Mouse (Mus musculus) right cerebral cortex, postnatal 25 days (tissue): ENCODE data around the gene Pakap.

ENCODE experiments used
- DNase-seq: peaks from one replicate; pipeline ENCODE4 v3.0.0; 2022

Pakap gene

DNA sequence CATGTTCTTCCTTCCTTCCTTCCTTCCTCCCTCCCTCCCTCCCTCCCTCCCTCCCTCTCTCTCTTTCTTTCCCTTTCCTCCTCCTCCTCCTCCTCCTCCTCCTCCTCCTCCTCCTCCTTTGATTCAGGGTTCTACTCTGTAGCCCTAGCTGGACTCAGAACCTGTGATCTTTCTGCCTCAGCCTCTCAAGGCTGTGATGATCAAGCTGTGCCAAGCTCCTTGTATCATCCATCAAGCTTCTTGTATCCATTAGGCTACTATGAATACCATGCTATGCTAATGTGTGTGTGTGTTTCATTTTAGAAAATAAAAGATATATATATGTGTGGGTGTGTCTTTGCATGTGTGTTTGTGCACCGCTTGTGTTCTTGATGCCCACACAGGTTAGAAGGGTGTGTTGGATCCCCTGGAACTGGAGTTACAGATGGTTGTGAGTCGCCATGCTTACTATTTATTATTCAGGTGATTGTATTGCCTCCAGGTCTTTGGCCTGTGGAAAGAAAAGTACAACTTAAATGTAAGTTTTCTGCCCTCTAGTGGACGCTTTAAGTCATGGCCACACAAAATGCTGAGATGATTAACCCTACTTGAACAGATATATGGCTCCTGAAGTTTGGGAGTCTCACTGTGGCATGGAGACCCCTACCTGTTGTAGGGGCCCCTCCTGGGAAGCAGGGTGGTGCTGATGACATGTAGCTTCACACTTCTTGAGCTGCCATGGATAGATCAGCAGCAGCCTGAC is 359.7 kb downstream of the Pakap start:
- no peak for DNase-seq

DNA sequence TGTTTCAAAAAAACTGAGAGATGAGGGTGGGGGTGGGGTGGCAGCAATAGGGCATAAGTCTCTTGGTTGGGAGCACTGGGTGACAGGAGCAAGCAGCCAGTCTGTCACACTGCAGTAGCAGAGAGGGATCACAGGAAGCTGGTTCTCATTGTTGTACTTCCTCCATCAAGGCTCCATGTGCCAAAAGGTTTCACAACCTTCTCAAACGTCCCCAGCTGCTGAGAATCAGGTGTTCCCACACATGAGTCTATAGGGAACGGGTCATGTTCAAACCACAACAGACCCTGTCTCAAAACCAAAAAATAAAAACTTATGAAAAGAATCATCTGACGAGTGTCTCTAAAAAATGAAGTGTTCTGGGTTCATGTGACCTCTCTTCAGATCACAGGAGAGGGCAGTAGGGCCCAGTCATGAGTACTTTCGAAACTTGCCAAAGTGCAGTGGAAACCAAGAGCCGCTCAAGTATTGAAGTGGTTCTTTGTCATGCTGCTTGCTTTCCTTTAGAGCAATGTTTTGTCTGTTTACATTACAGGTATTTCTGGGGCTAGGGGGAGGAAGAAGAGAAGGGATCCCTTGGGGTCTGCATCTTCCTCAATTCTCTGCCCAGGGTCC is 362.7 kb downstream of the Pakap start:
- DNase-seq: no peak

DNA sequence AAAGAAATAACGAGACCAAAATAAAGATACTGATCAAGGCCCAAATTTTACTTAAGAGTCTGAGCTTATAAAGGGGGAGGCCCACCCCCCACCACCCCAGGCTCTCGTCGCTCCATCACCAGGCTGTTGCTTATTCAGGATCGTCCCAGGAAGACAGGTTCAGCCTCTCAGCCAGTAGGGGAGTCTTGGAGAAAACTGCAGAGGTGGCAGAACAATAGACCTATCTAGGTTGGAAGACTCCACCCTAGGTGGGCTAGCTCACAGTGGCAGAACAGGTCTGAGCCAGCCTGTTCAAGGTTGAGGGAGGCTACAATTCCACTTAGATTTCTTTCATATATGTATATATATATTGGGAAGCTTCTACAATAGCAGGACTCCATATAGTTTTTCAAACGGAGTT is 366.2 kb downstream of the Pakap start:
- DNase-seq: no peak

DNA sequence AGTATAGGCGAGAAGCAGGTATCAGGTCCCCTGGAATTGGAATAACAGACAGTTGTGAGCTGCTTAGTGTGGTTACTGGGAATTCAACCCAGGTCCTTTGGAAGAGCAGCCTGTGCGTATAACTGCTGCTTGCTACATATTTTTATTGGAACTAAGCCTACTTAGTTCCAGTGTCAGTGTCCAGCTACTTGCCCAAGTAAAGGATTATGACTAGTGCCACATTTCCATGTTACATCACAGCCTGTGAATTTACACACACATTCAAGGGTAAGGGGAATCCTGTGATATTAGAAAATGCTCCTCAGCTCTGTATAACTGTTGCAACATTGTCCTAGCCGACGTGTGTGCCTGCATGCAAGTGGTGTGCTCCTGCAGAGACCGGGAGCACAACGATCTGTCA is 369.3 kb downstream of the Pakap start:
- DNase-seq: no peak

DNA sequence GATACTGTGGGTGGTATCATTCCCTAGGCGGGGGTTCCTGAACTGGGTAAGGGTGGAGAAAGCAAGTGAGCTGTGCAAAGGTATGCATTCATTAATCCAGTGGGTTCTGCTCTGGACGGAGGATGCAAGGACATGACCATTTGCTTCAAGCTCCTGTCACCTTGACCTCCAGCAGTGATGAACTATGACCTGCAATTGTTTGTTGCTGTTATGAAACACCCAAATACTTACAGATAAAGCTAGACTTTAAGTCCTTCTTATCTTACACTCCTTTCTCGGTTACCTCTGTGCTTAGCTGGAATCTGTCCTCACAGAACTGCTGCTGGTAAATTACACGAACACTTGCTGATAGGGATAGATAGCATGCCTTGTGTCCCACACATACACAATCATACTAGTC is 372.7 kb downstream of the Pakap start:
- no peak for DNase-seq

DNA sequence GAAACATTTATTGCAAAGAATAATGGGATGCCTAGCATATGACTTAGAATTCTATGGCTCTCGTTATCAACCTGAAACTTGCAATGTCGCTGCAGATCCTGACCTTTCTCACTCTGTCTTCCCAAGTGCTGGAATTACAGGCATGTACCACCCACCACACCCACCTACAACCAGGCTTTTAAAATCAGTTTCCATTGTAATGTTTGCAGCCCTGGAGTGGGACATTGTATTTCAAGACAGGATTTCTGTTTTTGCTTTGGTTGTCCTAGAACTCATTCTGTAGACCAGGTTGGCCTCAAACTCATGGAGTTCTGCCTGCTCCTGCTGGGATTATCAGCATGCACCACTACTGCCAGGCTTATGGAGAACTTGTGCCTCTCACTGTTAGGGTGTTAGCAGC is 374.9 kb downstream of the Pakap start:
- no peak for DNase-seq
